Mouse (Mus musculus) thymus, adult 2 months (tissue): ENCODE results near the gene Rrm1. TPM values are rescaled to one million over a fixed set of nuclear protein-coding genes. Genes with fewer than 3 reads are reported as not detected.
"Not testable (repeated sequence)": the region's sequence is repeated elsewhere in the genome, so short reads cannot be mapped to it uniquely, and the experiment has no call there.

Source experiments
- DNase-seq: peaks from one replicate; pipeline ENCODE4 v3.0.0; 2021
- H3K27ac ChIP-seq: fragments of 200-500 bp; 2 replicates; pipeline ENCODE4 v1.5.1; 2012; ENCODE audit warnings: low read length, control low read depth; ENCODE audit not compliant: control insufficient read depth, insufficient read depth
- H3K27me3 ChIP-seq: fragments of 200-500 bp; 2 replicates; pipeline ENCODE4 v1.6.1; 2012; ENCODE audit warnings: mild to moderate bottlenecking, low read length, moderate library complexity, mixed read lengths; ENCODE audit not compliant: control insufficient read depth, insufficient read depth
- H3K36me3 ChIP-seq: fragments of 200-500 bp; 2 replicates; pipeline ENCODE4 v1.6.1; 2012; ENCODE audit warnings: mild to moderate bottlenecking, low read length, moderate library complexity; ENCODE audit not compliant: control insufficient read depth, insufficient read depth
- H3K4me1 ChIP-seq: fragments of 200-500 bp; replicated peaks from 2 replicates; pipeline ENCODE4 v1.6.1; 2012; ENCODE audit warnings: low read length; ENCODE audit not compliant: control insufficient read depth, insufficient read depth
- H3K4me3 ChIP-seq: fragments of 200-500 bp; 2 replicates; pipeline ENCODE4 v1.5.1; 2012; ENCODE audit warnings: mild to moderate bottlenecking, low read length, control low read depth, moderate library complexity; ENCODE audit not compliant: control insufficient read depth, insufficient read depth
- CTCF ChIP-seq: fragments of 200-500 bp; IDR thresholded peaks from 2 replicates; pipeline ENCODE4 v1.5.1; 2012; ENCODE audit warnings: mild to moderate bottlenecking, control low read depth, low read length, moderate library complexity, borderline replicate concordance; ENCODE audit not compliant: control insufficient read depth, poor library complexity, insufficient read depth; ENCODE audit errors: extremely low read depth
- POLR2A ChIP-seq: fragments of 200-500 bp; IDR thresholded peaks from 2 replicates; pipeline ENCODE4 v1.6.1; 2012; ENCODE audit warnings: mild to moderate bottlenecking, low read length, control low read depth, moderate library complexity; ENCODE audit not compliant: control insufficient read depth, poor library complexity, insufficient read depth; ENCODE audit errors: extremely low read depth
- WGBS: fragments of 180-500 bp; shearing (Covaris S2); methylation state at CpG from one replicate; pipeline ENCODE4 v1.1.7; 2018; 5-methylcytosine and 5-hydroxymethylcytosine counted together
- polyA plus RNA-seq: library from polyadenylated mRNA; depleted of rRNA; stranded (reverse); fragments of >200 nt; gene quantifications from 2 replicates; pipeline ENCODE4 v1.2.3, GENCODE M21; 2012

The Rrm1 gene
- polyA plus RNA-seq, 1 experiment: 46.3 TPM

- Histone ChIP-seq H3K4me3 (no peak overlapping the region), H3K27ac (no peak overlapping the region), H3K4me1 (no peaks in the 10 kb centered on the region), H3K36me3 (peaks cover 36% of the 10 kb centered on the region), H3K27me3 (no peaks in the 10 kb centered on the region)
- DNase-seq: no peak
- TF ChIP-seq POLR2A: no peak
- TF ChIP-seq CTCF: no peak
Observed at GRCm38 (mm10) chr7:102407440-102407839, 34.1 kb upstream of the Rrm1 start.

- not testable (repeated sequence) for H3K27ac ChIP-seq, H3K4me1 ChIP-seq, H3K27me3 ChIP-seq, DNase-seq, H3K4me3 ChIP-seq
- WGBS: 93% methylated on average over 9 of the region's 9 CpGs
- peaks cover 14% of the 10 kb centered on the region for H3K36me3 ChIP-seq
Observed at GRCm38 (mm10) chr7:102415272-102415671, 26.2 kb upstream of the Rrm1 start.

- no peak overlapping the region for H3K4me3 ChIP-seq
Observed at GRCm38 (mm10) chr7:102415841-102416240, 25.7 kb upstream of the Rrm1 start.

GRCm38 (mm10) chr7:102417398-102417797 is 24.1 kb upstream of the Rrm1 start:
- Histone ChIP-seq H3K4me3 (no peak overlapping the region), H3K36me3 (peaks cover 8% of the 10 kb centered on the region; the same call in 1 of the 2 replicates), H3K27ac (no peak overlapping the region), H3K27me3 (no peaks in the 10 kb centered on the region), H3K4me1 (no peaks in the 10 kb centered on the region)
- no peak for TF ChIP-seq CTCF
- TF ChIP-seq POLR2A: no peak
- peak; percentile 41 for DNase-seq
- WGBS: 6% methylated on average over 4 of the region's 4 CpGs

More at GRCm38 (mm10) chr7:102415841-102416240, 25.7 kb upstream of the Rrm1 start:
- WGBS: 95% methylated on average over 6 of the region's 6 CpGs
- no peak for DNase-seq
- Histone ChIP-seq H3K27me3 (no peaks in the 10 kb centered on the region), H3K4me1 (no peaks in the 10 kb centered on the region), H3K27ac (no peak overlapping the region), H3K36me3 (peaks cover 9% of the 10 kb centered on the region)
- no peak for TF ChIP-seq CTCF
- TF ChIP-seq POLR2A: no peak

GRCm38 (mm10) chr7:102422036-102422435 is 19.5 kb upstream of the Rrm1 start:
- DNase-seq: no peak
- H3K27me3 ChIP-seq: no peaks in the 10 kb centered on the region
- TF ChIP-seq CTCF (no peak), POLR2A (no peak)
- 98% methylated on average over 2 of the region's 2 CpGs for WGBS
- peaks cover 16% of the 10 kb centered on the region for H3K36me3 ChIP-seq
- no peak overlapping the region for H3K27ac ChIP-seq
- H3K4me3 ChIP-seq: no peak overlapping the region
- H3K4me1 ChIP-seq: peaks cover 11% of the 10 kb centered on the region

- TF ChIP-seq CTCF (no peak), POLR2A (no peak)
- WGBS: 17% methylated on average over 6 of the region's 6 CpGs
- Histone ChIP-seq H3K4me1 (peaks cover 13% of the 10 kb centered on the region), H3K27ac (peak overlapping the region; percentile 61), H3K27me3 (no peaks in the 10 kb centered on the region), H3K4me3 (no peak overlapping the region), H3K36me3 (peaks cover 43% of the 10 kb centered on the region)
- peak; percentile 28 for DNase-seq
Observed at GRCm38 (mm10) chr7:102425933-102426685, 15.4 kb upstream of the Rrm1 start.

- Histone ChIP-seq H3K4me1 (no peaks in the 10 kb centered on the region), H3K36me3 (peaks cover 31% of the 10 kb centered on the region), H3K27me3 (no peaks in the 10 kb centered on the region), H3K4me3 (no peak overlapping the region), H3K27ac (no peak overlapping the region)
- TF ChIP-seq POLR2A (no peak), CTCF (no peak)
- 62% methylated on average over 2 of the region's 2 CpGs for WGBS
- no peak for DNase-seq
Observed at GRCm38 (mm10) chr7:102434344-102434743, 7.2 kb upstream of the Rrm1 start.
